Mouse (Mus musculus) heart, adult 8-10 months (tissue): ENCODE measurements around the gene Vti1a. TPM values are rescaled to one million over a fixed set of nuclear protein-coding genes. Genes with fewer than 3 reads are reported as not detected.

ENCODE experiments used
- DNase-seq: peaks from one replicate; pipeline ENCODE4 v3.0.0; 2022; ENCODE audit warnings: low spot score
- total RNA-seq, 4 experiments: library from RNA; stranded (reverse); gene quantifications; 2 replicates each; pipeline ENCODE4 v1.2.4; 2022

Gene Vti1a
- total RNA-seq, 4 experiments from 2014 or later = 15.7 to 19.5 (median 17.5) TPM

DNA sequence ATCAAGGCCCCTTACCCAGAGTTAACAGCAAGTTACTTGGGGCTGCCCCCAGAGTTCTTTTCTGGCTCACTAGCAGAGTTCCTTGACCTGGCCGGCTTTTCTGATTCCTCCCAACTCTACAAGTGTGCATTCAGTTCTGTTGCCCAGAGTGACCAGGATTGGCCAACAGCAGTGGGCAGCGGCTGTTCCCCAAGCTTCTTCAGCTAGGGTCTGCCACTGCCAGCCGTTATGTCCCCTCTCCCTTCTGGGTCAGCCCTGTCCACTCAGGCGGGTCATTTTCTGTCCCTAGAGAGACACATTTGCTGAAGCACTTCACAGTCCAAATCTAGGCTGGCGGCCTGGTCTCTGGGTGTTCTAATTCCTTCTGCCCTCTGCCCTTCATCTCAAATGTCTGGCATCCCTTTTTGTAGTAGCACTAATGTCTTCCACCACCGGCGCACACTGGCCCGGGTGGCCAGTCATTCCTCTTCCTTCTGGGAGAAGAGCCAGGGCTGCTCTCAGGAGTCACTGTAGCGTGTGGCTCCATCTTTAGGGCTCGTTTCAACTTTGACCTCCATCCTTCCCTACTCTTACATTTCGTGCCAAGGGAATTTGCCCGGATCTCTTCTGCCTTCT is 305.0 kb downstream of the Vti1a start:
- no peak for DNase-seq

DNA sequence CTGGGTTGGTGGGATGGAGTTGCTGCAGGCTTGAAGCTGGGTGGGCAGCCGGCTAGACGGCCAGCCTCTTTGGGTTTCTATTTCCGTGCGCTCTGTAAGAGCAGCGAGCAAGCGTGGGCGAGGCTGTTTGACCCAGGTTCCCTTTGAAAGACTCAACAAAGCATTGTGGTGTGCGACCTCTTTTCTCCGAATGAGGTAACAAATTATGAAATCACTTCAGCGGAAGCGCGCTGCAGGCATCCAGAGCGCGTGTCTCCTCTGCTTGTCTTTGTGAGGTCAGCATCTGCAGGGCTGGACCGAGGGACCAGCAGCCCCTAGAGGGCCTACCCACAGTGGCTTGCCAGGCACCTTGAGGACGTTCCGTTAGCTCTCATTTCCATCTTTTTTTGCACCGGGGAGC is 306.7 kb downstream of the Vti1a start:
- no peak for DNase-seq

DNA sequence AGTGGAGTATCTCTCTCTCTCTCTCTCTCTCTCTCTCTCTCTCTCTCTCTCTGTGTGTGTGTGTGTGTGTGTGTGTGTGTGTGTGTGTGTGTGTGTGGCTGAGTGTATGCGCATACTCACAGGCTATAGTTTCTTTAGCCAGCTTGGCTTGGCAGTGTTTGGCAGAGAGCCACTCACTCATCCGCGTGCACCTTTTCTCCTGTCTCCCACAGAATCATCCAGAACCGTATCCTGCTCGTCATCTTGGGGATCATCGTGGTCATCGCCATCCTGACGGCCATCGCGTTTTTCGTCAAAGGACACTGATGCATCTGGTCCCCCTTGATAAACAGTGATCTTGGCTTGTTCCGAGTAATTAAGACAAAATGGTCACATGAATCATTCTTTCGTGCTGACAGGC is 307.5 kb downstream of the Vti1a start:
- DNase-seq = no peak

DNA sequence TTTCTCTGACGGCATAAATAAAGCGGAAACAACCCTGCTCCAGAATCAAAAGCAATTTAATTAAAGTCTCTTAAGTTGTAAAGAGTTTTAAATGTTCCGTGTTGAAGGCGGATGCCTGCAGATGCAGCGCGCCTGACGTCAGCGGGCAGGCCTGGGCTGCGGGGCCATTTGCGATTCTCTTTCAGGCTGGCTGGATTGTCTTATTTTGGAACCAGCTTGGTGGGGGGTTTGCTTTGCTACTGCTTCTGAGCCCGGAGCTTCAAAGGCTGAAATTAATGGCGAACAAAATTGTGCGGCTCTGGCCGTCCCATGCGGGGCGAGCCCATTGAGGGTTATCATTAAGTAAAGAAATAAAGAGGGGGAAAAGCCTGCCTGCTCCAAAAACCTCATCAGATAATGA is 310.4 kb downstream of the Vti1a start:
- DNase-seq = no peak

DNA sequence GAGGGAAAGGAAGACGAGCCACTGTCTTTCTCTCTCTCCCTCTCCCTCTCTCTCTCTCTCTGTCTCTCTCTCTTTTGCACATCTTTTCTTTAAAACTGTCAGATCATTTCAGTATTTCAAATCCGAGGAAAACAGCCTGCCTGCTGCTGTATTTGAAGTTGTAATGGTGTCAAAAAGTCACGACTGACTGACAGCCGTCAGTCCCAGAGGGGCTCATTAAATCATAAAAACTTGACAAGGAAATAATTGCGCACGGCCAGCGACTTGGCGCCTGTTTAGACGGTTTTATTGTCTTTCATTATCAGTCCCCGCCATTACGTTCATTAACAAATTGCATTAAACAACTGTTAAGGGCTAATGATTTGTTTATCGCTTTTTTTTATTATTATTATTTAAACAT is 310.9 kb downstream of the Vti1a start:
- DNase-seq = no peak

DNA sequence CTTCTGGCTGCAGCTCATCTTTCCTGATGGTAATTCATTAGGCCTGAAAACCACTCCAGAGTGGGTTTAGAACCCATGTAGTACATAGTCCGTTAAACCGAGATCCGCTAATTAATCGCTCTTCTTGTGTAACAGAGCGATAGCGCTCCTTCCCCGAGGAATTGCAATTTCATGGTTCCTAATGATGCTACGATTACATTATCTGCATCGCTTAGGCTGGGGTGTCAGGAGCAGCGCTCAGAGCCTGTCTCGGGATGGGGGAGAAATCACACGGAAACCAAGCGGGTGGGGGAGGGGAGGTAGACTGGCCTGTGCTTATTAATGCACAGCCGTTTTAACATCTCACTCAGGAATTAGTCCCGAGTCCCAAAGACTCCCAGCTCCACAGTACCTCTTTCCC is 319.4 kb downstream of the Vti1a start:
- no peak for DNase-seq

DNA sequence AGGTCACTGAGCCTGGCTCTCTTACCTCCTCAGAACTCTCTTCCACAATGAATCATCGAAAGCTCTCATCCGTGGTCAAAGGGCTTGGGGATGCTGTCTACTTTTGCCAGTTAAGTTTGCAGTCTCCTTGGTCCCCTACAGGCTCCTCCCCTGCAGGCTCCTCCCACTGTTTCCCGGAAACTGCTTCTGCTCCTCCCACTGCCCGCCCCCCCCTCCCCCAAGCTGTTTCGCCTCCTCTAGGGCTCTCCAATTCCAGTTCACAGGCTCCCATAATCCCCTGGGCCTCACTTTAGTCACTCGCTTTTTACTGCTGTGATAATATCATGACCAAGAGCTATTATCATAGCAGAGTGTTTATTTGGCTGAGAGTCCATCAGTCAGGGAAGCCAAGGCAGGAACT is 324.2 kb downstream of the Vti1a start:
- no peak for DNase-seq

DNA sequence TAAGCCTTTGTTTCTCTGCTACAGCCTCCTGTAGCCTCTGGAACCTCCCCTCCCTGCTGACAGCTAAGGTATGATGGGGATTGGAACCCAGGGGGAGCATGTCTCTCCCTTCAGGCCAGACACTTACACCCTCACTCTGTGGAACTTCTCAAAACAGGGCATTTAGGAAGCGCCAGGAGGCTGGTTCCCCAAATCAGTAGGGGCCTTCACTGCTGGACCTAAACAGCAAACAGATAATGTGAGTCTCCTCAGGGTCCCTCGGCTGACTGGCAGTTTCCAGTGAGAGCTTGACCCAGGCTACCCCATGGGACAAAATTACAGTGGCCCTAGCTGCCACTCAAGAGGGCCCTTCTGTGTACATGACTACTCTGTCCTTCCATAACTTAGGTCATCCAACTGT is 325.8 kb downstream of the Vti1a start:
- no peak for DNase-seq

DNA sequence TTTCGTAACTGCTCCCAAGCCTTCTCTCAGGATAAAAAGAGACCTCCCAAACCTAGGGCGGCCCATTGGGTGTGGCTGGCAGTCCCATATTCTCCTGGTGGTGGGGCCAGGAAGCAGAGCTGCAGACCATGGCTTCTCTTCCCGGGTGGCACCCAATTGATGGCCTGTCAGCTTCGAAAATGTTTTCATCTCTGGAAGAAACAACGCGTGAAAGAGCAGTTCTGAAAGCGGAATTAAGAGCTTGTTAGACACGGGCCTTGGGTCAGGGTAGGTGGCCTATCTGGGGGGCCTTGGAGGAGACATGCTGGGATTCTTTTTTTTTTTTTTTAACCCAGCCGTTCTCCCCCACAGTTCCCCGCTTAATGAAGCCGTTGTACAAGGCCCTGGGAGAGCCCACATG is 326.3 kb downstream of the Vti1a start:
- no peak for DNase-seq

DNA sequence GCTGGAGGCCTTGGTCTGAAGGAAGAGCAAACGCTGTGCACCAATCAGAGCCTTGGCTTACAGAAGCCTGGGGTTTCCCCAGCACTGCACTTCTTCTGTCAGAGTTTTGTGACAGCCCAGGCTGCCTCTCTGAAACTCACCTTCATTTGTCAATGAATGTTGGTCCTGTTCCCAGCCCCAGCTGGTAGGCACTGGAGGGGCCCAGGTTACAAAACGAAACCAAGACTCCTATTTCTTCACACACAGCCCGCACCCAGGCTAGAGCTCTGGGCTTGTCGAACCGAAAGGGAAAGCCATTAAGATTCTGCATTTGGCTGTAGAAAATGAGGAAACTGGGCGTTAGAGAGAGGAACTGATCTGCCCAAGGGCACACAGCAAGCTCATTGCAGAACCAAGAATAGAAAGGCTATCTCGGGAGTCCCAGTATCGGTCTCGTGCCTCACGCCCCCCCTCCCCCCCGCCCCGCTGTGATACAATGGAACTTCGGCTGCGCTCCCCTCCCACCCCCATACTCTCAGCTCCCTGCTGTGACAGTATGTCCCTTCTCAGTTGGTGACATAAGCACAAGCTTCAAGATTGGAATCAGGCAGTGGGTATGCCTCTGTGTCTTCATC is 327.3 kb downstream of the Vti1a start:
- DNase-seq = peak; percentile 73

DNA sequence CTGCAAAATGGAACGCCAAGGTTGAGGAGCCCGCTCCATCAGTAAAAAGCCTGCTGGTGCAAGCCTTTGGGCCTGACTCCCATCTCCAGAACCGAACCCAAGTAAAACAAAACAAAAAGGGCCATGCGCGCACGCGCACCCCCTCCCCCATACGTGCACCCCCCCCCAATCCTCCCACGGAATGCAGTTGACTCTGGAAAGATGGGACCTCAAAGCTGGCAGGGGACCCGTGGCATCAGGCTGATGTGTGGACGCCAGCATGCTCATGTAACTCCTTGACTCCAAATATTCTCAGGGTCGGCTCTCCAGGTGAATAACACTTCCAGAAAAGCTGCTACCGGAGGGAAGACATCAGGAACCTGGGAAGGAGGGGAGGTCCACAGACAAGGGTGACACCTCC is 327.8 kb downstream of the Vti1a start:
- no peak for DNase-seq

DNA sequence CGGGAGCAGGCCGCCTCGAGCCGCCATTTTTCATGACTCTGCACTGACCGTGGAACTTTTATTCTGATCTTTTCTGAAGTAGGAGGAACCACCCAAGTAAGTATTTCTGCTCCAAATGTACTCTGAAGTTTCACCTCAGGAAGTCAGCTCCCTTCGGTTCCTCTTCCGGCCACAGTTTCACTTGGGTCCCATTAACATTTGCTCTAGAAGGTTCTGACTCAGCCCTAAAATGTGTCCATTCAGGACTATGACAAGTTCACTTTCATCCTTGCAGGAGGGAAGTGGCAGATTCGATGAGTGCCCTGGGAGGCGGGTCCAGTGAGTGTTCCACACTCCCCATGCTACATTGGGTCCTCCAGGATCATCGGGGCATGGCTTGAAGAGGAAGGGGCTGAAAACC is 333.3 kb downstream of the Vti1a start:
- DNase-seq = peak; percentile 50

DNA sequence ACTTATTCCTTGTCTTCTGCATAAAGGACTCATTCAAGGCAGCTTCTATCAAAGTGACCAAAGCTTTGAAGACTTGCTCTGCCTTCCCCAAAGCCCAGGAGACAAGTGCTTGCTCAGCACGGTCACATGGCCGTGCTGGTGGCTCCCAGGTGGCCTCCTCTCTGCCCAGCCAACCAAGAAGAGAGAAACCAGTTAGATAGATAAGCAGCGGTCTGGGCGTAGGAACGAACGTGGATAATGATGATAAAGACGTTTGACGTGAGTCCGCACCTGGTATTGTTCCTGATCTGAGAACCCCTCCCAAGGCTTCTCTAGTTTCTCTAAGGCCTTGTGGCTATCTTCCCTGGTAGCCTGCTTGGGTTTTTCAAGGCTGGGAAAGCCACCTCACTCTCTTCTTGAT is 334.9 kb downstream of the Vti1a start:
- DNase-seq = no peak

DNA sequence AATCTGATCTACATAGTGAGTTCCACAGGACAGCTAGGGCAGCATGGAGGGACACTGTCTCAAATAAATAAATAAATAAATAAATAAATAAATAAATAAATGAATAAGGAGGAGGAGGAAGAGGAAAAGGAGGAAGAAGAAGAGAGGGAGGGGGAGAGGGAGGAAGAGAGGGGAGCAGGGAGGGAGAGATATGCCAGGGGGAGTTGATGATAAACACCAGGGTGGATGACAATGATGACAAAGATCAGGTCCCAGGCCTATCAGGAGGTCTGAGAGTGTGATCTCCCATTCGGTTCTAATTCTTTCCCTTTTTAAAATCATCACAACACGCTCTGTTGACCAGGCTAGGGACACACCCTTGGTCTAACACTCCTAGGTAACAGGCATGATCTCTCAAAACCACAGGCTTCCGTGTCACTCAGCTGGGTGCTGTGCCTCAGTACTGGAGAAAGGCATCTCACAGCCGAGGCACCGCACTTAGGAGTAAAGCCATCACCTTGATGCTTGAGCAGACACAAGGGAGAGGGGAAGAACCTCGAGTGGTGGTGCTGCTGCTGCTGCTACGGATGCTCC is 336.7 kb downstream of the Vti1a start:
- no peak for DNase-seq

DNA sequence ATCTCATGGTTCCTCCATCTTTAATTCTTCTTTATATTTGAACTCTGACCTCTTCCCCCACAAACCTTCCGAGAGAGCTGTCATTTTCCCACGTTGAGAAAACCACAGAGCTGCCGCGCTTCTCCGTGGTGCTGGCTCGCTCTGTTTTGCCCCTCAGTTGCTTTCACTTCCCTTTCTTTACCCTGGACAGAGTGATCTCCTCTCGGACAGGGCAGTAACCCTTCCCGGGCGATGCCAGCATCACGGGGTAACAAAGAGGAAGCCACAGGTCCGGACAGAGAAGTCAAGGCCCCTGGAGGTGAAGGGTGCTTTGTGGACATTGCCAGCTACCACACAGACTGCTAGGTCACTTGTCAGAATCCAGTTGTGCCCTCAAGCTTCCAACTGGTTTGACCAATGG is 344.1 kb downstream of the Vti1a start:
- peak; percentile 36 for DNase-seq

DNA sequence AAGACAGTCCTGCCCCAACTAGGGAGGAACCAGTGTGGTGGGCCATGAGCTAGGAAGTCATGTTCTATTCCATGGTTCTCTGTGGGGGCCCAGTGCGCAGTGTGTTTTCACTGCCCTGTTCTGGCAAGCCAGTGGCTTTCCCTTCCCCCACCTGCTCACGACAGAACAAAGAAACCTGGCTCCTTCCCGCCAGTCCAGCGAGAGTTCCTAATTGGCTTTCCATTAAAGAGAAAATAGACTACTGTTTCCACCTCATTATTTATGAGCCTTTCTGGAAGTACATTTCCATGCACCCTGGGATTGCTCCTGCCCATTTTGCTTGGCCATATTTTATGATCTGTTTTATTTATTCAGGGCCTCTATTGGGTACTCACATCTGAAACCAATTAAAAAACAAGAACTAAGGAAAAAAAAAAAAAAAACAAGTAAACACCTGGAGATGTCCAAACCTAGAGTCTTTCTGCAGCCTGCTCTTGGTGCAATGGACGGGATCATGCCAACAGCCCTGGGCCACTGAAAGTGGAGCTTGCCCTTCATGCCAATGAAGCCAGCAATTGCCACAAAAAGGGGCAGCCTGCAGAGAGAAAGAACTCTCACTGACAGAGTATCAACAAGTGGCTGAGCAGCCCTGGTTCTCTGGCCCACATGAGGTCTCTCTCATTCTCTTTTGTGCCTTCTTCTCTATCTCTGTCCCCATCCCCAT is 346.6 kb downstream of the Vti1a start:
- DNase-seq = no peak

DNA sequence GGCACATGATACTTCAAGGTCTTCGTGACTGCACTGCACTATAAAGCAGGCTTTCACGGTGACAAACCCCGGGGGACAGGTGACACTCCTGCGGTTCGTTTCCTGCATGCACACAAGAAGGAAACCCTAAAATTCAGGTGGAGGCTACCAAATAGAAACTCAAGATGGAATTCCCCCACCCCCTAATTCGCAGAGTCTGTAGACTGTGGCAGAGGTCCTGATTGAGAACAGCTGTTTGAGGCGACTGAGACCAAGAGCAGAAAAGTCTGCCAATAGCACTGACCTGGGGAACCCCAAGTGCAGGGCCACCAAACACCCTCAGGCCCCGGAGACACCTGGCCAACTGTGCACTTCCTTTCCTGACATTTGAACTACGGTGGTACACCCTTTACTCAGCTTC is 351.7 kb downstream of the Vti1a start:
- DNase-seq = no peak

DNA sequence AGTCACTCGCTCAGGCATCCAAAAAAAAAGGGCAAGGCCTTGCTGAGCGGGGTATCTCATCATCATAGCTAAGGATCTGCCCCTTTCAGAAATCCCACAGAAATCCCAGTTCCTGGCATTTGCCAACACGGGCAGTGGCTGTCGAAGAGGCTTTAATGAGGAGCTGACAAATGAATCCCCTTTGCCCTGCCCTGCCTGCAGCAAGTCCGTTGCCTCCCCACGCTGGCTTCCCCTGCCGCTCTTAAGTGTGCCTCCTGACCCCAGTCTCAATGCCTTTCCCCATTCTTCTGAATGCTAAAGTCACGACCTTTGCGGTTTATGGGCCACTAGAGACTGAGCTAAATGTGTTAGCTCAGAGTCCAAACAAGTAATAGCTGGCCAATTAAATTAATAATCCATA is 352.8 kb downstream of the Vti1a start:
- no peak for DNase-seq

Other genes starting within 250 kb of the Vti1a start
- gene Gpam, start 189.1 kb upstream of the Vti1a start, total RNA-seq = 100 to 1,000 TPM; 170 to 216 (median 189) TPM
- gene Tectb, start 135.6 kb upstream of the Vti1a start, total RNA-seq = under 1 TPM; 0.14 to 0.41 (median 0.29) TPM
- not detected for gene Gucy2g, start 75.1 kb upstream of the Vti1a start, total RNA-seq
- gene Acsl5, start 64.4 kb upstream of the Vti1a start, total RNA-seq = 10 to 100 TPM; 10.8 to 12.4 (median 11.5) TPM
- gene Zdhhc6, start 263 bp upstream of the Vti1a start, total RNA-seq = 10 to 100 TPM; 19.7 to 20.5 (median 20.2) TPM